Mouse (Mus musculus): Measurements from ENCODE around the gene Med29. TPM values are rescaled to one million over a fixed set of nuclear protein-coding genes. Genes with fewer than 3 reads are reported as not detected.

Gene Med29
- polyA plus RNA-seq, 1 experiment, result 2.2 TPM

DNA sequence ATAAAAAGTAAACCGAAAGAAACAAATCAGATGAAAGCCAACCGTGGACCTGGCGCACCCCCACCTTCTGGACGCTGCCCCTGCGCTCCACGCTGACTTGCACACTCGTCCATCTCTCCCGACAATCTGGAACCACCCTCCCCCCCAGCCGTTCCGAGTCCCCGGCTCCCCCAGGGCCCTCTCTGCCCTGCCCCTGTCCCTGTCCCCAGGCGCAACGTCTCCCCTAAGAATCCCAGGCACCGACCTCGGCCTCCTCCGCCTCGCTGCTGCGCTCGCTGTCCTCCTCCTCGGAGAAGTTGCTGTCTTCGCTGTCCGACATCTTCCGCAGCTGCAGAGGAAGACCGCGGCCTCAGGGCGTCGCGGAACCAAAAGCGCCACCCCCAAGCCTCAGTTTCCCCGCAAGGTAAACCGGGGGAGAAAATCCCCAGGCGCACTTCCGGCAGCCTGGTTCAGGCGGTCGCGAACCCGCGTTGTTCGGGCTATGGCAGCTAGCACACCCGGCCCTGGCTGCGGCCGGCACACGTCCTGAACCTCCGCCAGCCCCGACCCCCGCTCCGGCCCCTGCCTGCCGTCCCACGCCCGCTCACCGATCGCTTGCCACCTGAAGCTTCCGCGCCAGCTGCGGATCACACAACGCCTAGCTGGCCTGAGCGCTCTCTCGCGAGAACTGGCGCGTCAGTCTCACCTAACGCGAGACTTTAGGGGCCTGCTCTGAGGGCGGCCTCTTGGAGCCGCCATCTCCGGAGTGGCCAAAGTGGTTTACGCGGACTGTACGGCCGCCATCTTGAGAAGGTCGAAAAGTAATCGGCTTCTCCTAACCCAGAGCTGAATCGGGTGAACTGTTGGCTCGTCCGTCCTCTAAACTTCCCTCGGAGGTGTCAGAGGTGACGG, 54.2 kb downstream of the Med29 start, which contains the start of gene Supt5:
TSS of gene Supt5 (minus strand) at position 639 of the 891 bp plus-strand sequence.
- Histone ChIP-seq H3K36me3 (ENCODE audit: control insufficient read depth) (peaks cover 26% of the 10 kb centered on the region), H3K27me3 (ENCODE audit: control insufficient read depth) (no peaks in the 10 kb centered on the region), H3K9me3 (ENCODE audit: control insufficient read depth, low read length) (no peaks in the 10 kb centered on the region), H3K4me1 (ENCODE audit: control insufficient read depth) (peaks cover 37% of the 10 kb centered on the region), H3K4me3 (replicated peaks) (peak within 1 kb of the TSS; percentile 100)
- TF ChIP-seq TAL1 (IDR thresholded peaks at IDR 0.05; ENCODE audit: low read length) (no peak), GATA1 (IDR thresholded peaks at IDR 0.05; ENCODE audit: low read length) (no peak)

Other genes with a start within 250 kb of the Med29 start
- 18.4 TPM in 2 replicates for gene Fbl, start 223.0 kb downstream of the Med29 start, polyA plus RNA-seq (2012)
- gene Dyrk1b, start 213.2 kb downstream of the Med29 start, polyA plus RNA-seq (2012), result 14.1 and 15.9 TPM in 2 replicates
- gene Eid2, start 124.8 kb downstream of the Med29 start, polyA plus RNA-seq (2012), result 0.13 TPM in 1 of 2 replicates, not detected in the other
- gene Eid2b, start 115.0 kb downstream of the Med29 start, polyA plus RNA-seq (2012), result 0.60 and 0.94 TPM in 2 replicates
- gene Selenov, start 101.5 kb downstream of the Med29 start, polyA plus RNA-seq (2012), result not detected in 2 replicates
- gene Dll3, start 90.5 kb downstream of the Med29 start, polyA plus RNA-seq (2012), result 0.01 TPM in 1 of 2 replicates, not detected in the other
- gene Timm50, start 80.6 kb downstream of the Med29 start, polyA plus RNA-seq (2012), result 15.5 and 15.7 TPM in 2 replicates
- 8.3 and 10.6 TPM in 2 replicates for gene Supt5, start 54.0 kb downstream of the Med29 start, polyA plus RNA-seq (2012)
- gene Rps16, start 42.1 kb downstream of the Med29 start, polyA plus RNA-seq (2012), result 212 and 288 TPM in 2 replicates
- gene Plekhg2, start 20.1 kb downstream of the Med29 start, polyA plus RNA-seq (2012), result 0.45 and 0.53 TPM in 2 replicates
- gene Zfp36, start 12.5 kb downstream of the Med29 start, polyA plus RNA-seq (2012), result 2.3 and 2.8 TPM in 2 replicates
- 5.1 and 6.7 TPM in 2 replicates for gene Paf1, start 243 bp upstream of the Med29 start, polyA plus RNA-seq (2012)
- 0.03 and 0.12 TPM in 2 replicates for gene Gmfg, start 44.7 kb upstream of the Med29 start, polyA plus RNA-seq (2012)
- gene Lrfn1, start 59.3 kb upstream of the Med29 start, polyA plus RNA-seq (2012), result 0.02 TPM in 2 replicates
- gene Ifnl2, start 117.7 kb upstream of the Med29 start, polyA plus RNA-seq (2012), result not detected in 2 replicates
- not detected in 2 replicates for gene Ifnl3, start 130.1 kb upstream of the Med29 start, polyA plus RNA-seq (2012)
- not detected in 2 replicates for gene Sycn, start 148.2 kb upstream of the Med29 start, polyA plus RNA-seq (2012)
- gene Nccrp1, start 154.5 kb upstream of the Med29 start, polyA plus RNA-seq (2012), result 0.05 and 0.09 TPM in 2 replicates
- 9.3 and 11.4 TPM in 2 replicates for gene Samd4b, start 205.4 kb upstream of the Med29 start, polyA plus RNA-seq (2012)
- gene Pak4, start 205.5 kb upstream of the Med29 start, polyA plus RNA-seq (2012), result 16.1 and 20.0 TPM in 2 replicates
- gene Acp7, start 238.6 kb upstream of the Med29 start, polyA plus RNA-seq (2012), result not detected in 2 replicates

Measured in erythroblast, embryonic 14.5 days (primary cell).